Comparison of ENCODE assay signal across 8 mouse cellular contexts in the genomic region with DNA sequence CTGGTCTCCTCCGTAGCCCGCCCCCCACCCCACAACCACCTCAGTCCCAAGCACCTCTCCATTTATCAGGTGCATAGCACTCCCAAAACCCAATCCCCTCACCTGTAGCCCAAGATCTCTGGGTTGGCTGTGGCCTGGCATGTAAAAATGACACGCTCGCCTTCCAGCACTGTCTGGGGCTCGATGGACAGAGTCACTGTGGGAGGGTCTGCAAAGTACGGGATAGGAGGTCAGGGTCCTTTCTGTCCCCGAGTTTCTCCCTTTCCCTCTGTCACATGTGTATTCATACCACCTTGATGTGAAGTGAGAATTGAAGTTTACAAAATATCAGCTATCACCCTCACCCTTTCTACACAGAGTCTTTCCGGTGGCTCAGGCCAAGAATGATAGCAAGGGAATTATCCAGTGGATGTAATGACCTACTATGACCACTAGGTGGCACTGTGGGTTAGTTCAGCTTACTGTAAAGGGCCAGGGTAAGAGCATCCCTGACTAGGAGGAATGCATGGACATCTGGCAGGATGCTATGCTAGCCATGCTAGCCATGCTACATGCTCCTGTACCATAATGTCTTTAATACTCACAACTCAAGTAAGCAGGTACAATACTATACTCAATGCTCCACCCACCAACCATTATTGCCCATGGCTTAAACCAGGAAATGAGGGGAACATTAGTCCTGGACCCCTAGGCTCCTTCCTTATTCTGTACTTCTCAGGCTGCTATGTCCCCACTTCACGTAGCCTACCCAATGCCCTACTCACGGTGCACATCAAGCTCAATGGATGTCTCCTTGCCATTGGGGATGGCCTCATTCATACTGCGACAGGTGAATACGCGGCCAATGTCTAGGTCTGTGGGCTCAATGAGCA.
DNase-seq lines count a peak whose midpoint lies in the region; ATAC-seq and TF ChIP-seq lines count a peak whose summit lies in the region.

No protein-coding gene starts in this region.

- H3K79me3 ChIP-seq in C2C12 (ENCODE audit: low read depth), result no peaks in the 10 kb centered on the region

- H3K4me2 ChIP-seq in embryonic facial prominence, embryonic 11.5 days (ENCODE audit: low read depth, low read length), result no peak overlapping the region
- H3K4me2 ChIP-seq in heart, embryonic 11.5 days, result no peak overlapping the region
- no peak overlapping the region for H3K4me2 ChIP-seq in kidney, embryonic 16.5 days (replicated peaks; ENCODE audit: low read depth, low read length)

- peaks cover 85% of the 10 kb centered on the region for H3K36me3 ChIP-seq in C2C12 (ENCODE audit: control insufficient read depth, insufficient read depth)
- peaks cover 3% of the 10 kb centered on the region for H3K36me3 ChIP-seq in embryonic facial prominence, embryonic 11.5 days (replicated peaks; ENCODE audit: control insufficient read depth, insufficient read depth, low read depth, low read length)
- H3K36me3 ChIP-seq in heart, embryonic 11.5 days (ENCODE audit: control insufficient read depth, insufficient read depth, low read length), result peaks cover 6% of the 10 kb centered on the region
- H3K36me3 ChIP-seq in kidney, embryonic 16.5 days (ENCODE audit: insufficient read depth, low read length), result peaks cover 17% of the 10 kb centered on the region

- peak; percentile 78 for DNase-seq in adrenal gland, postnatal 10 days
- peak; percentile 90 for DNase-seq in embryonic facial prominence, embryonic 11.5 days (ENCODE audit: low spot score)
- DNase-seq in liver, result peak; percentile 37
- peak; percentile 30 to 49 for DNase-seq in natural killer cell, adult 2 months (ENCODE audit: low spot score in 2 of 2)
- DNase-seq in telencephalon, adult 2 months (ENCODE audit: low read depth, low spot score), result peak; percentile 19

- peak; percentile 74 for TF ChIP-seq CTCF in C2C12 (IDR thresholded peaks at IDR 0.05; ENCODE audit: control insufficient read depth, insufficient read depth, insufficient read length)

- no peak overlapping the region for H3K27ac ChIP-seq in embryonic facial prominence, embryonic 11.5 days (replicated peaks; ENCODE audit: low read depth, low read length)
- no peak overlapping the region for H3K27ac ChIP-seq in heart, embryonic 11.5 days (ENCODE audit: low read depth, low read length)
- no peak overlapping the region for H3K27ac ChIP-seq in kidney, embryonic 16.5 days (ENCODE audit: low read length)

- ATAC-seq in embryonic facial prominence, embryonic 11.5 days (replicated peaks; ENCODE audit: insufficient number of reproducible peaks, low FRiP score, low TSS enrichment, low read depth), result peak; percentile 70
- ATAC-seq in heart, embryonic 11.5 days (replicated peaks; ENCODE audit: insufficient number of reproducible peaks, low FRiP score, low TSS enrichment), result 0 out of 2 replicates have a peak, but pooled peaks have one; percentile 33
- peak; percentile 84 for ATAC-seq in kidney, embryonic 16.5 days (ENCODE audit: low FRiP score, low TSS enrichment)

- no peaks in the 10 kb centered on the region for H3K27me3 ChIP-seq in C2C12 (ENCODE audit: control insufficient read depth, insufficient read depth, insufficient read length)
- no peaks in the 10 kb centered on the region for H3K27me3 ChIP-seq in embryonic facial prominence, embryonic 11.5 days (ENCODE audit: control insufficient read depth, insufficient read depth, low read length)
- no peaks in the 10 kb centered on the region for H3K27me3 ChIP-seq in heart, embryonic 11.5 days (ENCODE audit: control insufficient read depth, insufficient read depth, low read length)
- H3K27me3 ChIP-seq in kidney, embryonic 16.5 days (ENCODE audit: insufficient read depth, low read length), result no peaks in the 10 kb centered on the region

- no peak overlapping the region for H3K9ac ChIP-seq in embryonic facial prominence, embryonic 11.5 days (replicated peaks; ENCODE audit: low read length)
- no peak overlapping the region for H3K9ac ChIP-seq in heart, embryonic 11.5 days (ENCODE audit: low read depth, low read length)
- no peak overlapping the region for H3K9ac ChIP-seq in kidney, embryonic 16.5 days (replicated peaks; ENCODE audit: low read length)

- H3ac ChIP-seq in C2C12 (ENCODE audit: control insufficient read depth, insufficient read length, low read depth), result no peak overlapping the region

- H3K4me3 ChIP-seq in C2C12 (ENCODE audit: insufficient read depth, poor library complexity, severe bottlenecking), result no peak overlapping the region
- H3K4me3 ChIP-seq in embryonic facial prominence, embryonic 11.5 days (ENCODE audit: low read depth, low read length), result no peak overlapping the region
- H3K4me3 ChIP-seq in heart, embryonic 11.5 days (ENCODE audit: low read depth, low read length), result no peak overlapping the region
- no peak overlapping the region for H3K4me3 ChIP-seq in kidney, embryonic 16.5 days (ENCODE audit: low read length)

- no peaks in the 10 kb centered on the region; the same call in 1 of the 2 replicates for H3K4me1 ChIP-seq in embryonic facial prominence, embryonic 11.5 days (ENCODE audit: control insufficient read depth, insufficient read depth, low read length)
- peaks cover 14% of the 10 kb centered on the region; the same call in 1 of the 2 replicates for H3K4me1 ChIP-seq in heart, embryonic 11.5 days (ENCODE audit: control insufficient read depth, insufficient read depth, low read length)
- H3K4me1 ChIP-seq in kidney, embryonic 16.5 days (ENCODE audit: insufficient read depth, low read length), result peaks cover 1% of the 10 kb centered on the region; the same call in 1 of the 2 replicates

- H3K79me2 ChIP-seq in C2C12 (ENCODE audit: control insufficient read depth, insufficient read depth), result no peaks in the 10 kb centered on the region

- H3K9me3 ChIP-seq in embryonic facial prominence, embryonic 11.5 days (replicated peaks; ENCODE audit: control insufficient read depth, low read length), result no peaks in the 10 kb centered on the region
- H3K9me3 ChIP-seq in heart, embryonic 11.5 days (replicated peaks; ENCODE audit: control insufficient read depth, low read length), result no peaks in the 10 kb centered on the region
- no peaks in the 10 kb centered on the region for H3K9me3 ChIP-seq in kidney, embryonic 16.5 days (ENCODE audit: low read length)

- WGBS in embryonic facial prominence, embryonic 11.5 days, result 77% methylated on average over 13 of the region's 13 CpGs
- WGBS in heart, embryonic 11.5 days (ENCODE audit: insufficient replicate concordance), result 74% methylated on average over 13 of the region's 13 CpGs
- 76% methylated on average over 13 of the region's 13 CpGs for WGBS in kidney, embryonic 16.5 days

TF ChIP-seq in C2C12, 6 proteins besides CTCF, POLR2A, EP300 and RAD21:
- no peak for TF ChIP-seq USF1 (IDR thresholded peaks at IDR 0.05; ENCODE audit: low read depth)
- no peak for TF ChIP-seq CEBPB (IDR thresholded peaks at IDR 0.05; ENCODE audit: low read depth)
- no peak for TF ChIP-seq MYOG (IDR thresholded peaks at IDR 0.05; ENCODE audit: control insufficient read depth, extremely low read depth, insufficient read length)
- no peak for TF ChIP-seq MAX (IDR thresholded peaks at IDR 0.05)
- TF ChIP-seq MYOD1 (IDR thresholded peaks at IDR 0.05; ENCODE audit: control insufficient read depth, insufficient read length, low read depth), result no peak
- TF ChIP-seq FOSL1 (IDR thresholded peaks at IDR 0.05; ENCODE audit: insufficient read depth, low read length, poor library complexity, severe bottlenecking), result no peak

Comparison
In these comparisons a context has a peak if more than half of its experiments do, and no peak if none do; other contexts are left out.
1. DNase-seq: peak in every context shown above with its lines; median percentile 90 in embryonic facial prominence, embryonic 11.5 days; 78 in adrenal gland, postnatal 10 days; 40 in natural killer cell, adult 2 months; 37 in liver; 19 in telencephalon, adult 2 months.
2. ATAC-seq: peak in every context shown above with its lines; median percentile 84 in kidney, embryonic 16.5 days; 70 in embryonic facial prominence, embryonic 11.5 days; 33 in heart, embryonic 11.5 days.